Mouse (Mus musculus): ENCODE data around the gene Gpr156. TPM values are rescaled to one million over a fixed set of nuclear protein-coding genes. Genes with fewer than 3 reads are reported as not detected.

Gene Gpr156
- polyA plus RNA-seq, 1 experiment from 2014 or later = 1.1 TPM

- Histone ChIP-seq H3K4me1 (ENCODE audit: control insufficient read depth, insufficient read depth, low read length) (0 out of 2 replicates have a peak, but pooled peaks cover 3% of the 10 kb centered on the region), H3K9ac (ENCODE audit: low read depth, low read length) (no peak overlapping the region), H3K27me3 (ENCODE audit: control insufficient read depth, insufficient read depth, low read length) (no peaks in the 10 kb centered on the region; the same call in 1 of the 2 replicates), H3K36me3 (ENCODE audit: control insufficient read depth, insufficient read depth, low read length) (no peaks in the 10 kb centered on the region), H3K27ac (ENCODE audit: low read depth, low read length) (no peak overlapping the region), H3K4me3 (ENCODE audit: low read length) (no peak overlapping the region), H3K9me3 (ENCODE audit: control insufficient read depth, low read length) (no peaks in the 10 kb centered on the region), H3K4me2 (replicated peaks; ENCODE audit: low read depth, low read length) (no peak overlapping the region)
- no peak for ATAC-seq (ENCODE audit: low FRiP score, low TSS enrichment)
- WGBS = 56% methylated on average over 13 of the region's 13 CpGs
Observed at GRCm38 (mm10) chr16:37974520-37975340, 58.4 kb downstream of the Gpr156 start.

- Histone ChIP-seq H3K9me3 (ENCODE audit: control insufficient read depth, low read length) (no peaks in the 10 kb centered on the region), H3K4me1 (ENCODE audit: control insufficient read depth, insufficient read depth, low read length) (no peaks in the 10 kb centered on the region), H3K36me3 (ENCODE audit: control insufficient read depth, insufficient read depth, low read length) (no peaks in the 10 kb centered on the region), H3K9ac (ENCODE audit: low read depth, low read length) (no peak overlapping the region), H3K4me2 (replicated peaks; ENCODE audit: low read depth, low read length) (no peak overlapping the region), H3K27me3 (ENCODE audit: control insufficient read depth, insufficient read depth, low read length) (no peaks in the 10 kb centered on the region), H3K27ac (ENCODE audit: low read depth, low read length) (no peak overlapping the region), H3K4me3 (ENCODE audit: low read length) (no peak overlapping the region)
- 76% methylated on average over 1 of the region's 1 CpGs for WGBS
- no peak for ATAC-seq (ENCODE audit: low FRiP score, low TSS enrichment)
Observed at GRCm38 (mm10) chr16:37981907-37982306, 65.6 kb downstream of the Gpr156 start.

- Histone ChIP-seq H3K4me1 (ENCODE audit: control insufficient read depth, insufficient read depth, low read length) (peaks cover 10% of the 10 kb centered on the region), H3K36me3 (ENCODE audit: control insufficient read depth, insufficient read depth, low read length) (no peaks in the 10 kb centered on the region), H3K9ac (ENCODE audit: low read depth, low read length) (no peak overlapping the region), H3K9me3 (ENCODE audit: control insufficient read depth, low read length) (no peaks in the 10 kb centered on the region), H3K27ac (ENCODE audit: low read depth, low read length) (no peak overlapping the region), H3K27me3 (ENCODE audit: control insufficient read depth, insufficient read depth, low read length) (no peaks in the 10 kb centered on the region), H3K4me3 (ENCODE audit: low read length) (no peak overlapping the region), H3K4me2 (replicated peaks; ENCODE audit: low read depth, low read length) (no peak overlapping the region)
- 33% methylated on average over 11 of the region's 11 CpGs for WGBS
- ATAC-seq (ENCODE audit: low FRiP score, low TSS enrichment) = no peak
Observed at GRCm38 (mm10) chr16:37988211-37988865, 72.0 kb downstream of the Gpr156 start.

DNA sequence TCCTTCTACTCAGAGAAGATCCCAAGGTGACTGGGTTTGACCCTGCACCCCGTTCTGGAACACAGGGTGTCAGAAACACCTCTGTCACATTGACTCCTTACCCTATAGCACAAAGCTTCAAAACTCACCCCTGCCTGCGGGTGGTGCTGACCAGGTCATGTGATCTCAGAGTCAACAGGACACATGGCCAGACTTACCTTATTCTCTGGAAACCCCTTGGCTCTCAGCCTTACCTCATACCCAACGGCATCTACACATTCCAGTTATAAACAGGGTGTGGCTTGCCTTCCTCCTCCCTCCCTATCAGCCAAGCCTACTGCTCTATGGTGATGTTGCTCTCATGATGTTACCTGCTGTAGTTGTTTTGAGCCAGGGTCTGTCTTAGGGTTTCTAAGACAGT lies 73.5 kb downstream of the Gpr156 start:
- Histone ChIP-seq H3K4me3 (ENCODE audit: low read length) (no peak overlapping the region), H3K4me1 (ENCODE audit: control insufficient read depth, insufficient read depth, low read length) (peaks cover 16% of the 10 kb centered on the region), H3K27me3 (ENCODE audit: control insufficient read depth, insufficient read depth, low read length) (no peaks in the 10 kb centered on the region), H3K4me2 (replicated peaks; ENCODE audit: low read depth, low read length) (no peak overlapping the region), H3K9me3 (ENCODE audit: control insufficient read depth, low read length) (no peaks in the 10 kb centered on the region), H3K36me3 (ENCODE audit: control insufficient read depth, insufficient read depth, low read length) (no peaks in the 10 kb centered on the region), H3K9ac (ENCODE audit: low read depth, low read length) (no peak overlapping the region), H3K27ac (ENCODE audit: low read depth, low read length) (no peak overlapping the region)
- 70% methylated on average over 3 of the region's 3 CpGs for WGBS
- ATAC-seq (ENCODE audit: low FRiP score, low TSS enrichment) = no peak

DNA sequence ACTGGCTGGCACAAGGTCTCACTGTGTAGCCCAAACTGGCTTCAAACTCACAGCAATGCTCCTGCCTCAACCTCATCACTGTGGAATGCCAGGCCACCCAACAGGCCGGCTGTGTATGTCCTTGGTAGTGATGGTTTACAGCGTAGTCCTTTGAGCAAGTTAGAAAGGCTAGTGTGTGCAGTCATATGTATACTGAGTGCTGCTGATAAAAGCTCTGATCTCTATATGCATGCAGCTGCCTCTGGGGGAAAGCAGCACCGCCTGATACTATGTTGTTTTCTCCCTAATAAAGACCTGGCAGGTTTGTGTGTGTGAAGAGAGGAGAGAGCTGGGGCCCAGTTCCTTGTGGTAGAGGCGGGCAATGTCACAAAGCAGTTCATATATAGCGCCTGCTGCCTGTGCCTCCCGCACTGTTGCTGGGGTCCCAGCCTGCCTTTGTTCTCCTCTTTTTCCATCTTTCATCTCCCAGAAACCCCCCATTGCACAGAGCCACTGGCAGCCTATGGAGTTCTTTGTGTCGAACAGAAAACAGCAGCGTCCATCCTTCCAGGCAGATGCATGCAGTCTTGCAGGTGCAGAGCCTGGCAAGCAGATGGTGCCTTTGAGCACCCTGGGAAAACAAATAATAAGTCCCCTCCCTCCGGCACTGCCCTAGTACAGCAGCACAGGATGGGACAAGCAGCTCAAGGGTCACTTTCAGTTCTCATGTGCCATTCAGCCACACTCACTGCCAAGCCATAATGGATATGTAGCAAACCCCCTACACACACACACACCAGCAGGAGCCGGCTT lies 74.5 kb downstream of the Gpr156 start:
- Histone ChIP-seq H3K27me3 (ENCODE audit: control insufficient read depth, insufficient read depth, low read length) (no peaks in the 10 kb centered on the region), H3K36me3 (ENCODE audit: control insufficient read depth, insufficient read depth, low read length) (no peaks in the 10 kb centered on the region), H3K4me2 (replicated peaks; ENCODE audit: low read depth, low read length) (no peak overlapping the region), H3K9ac (ENCODE audit: low read depth, low read length) (no peak overlapping the region), H3K4me3 (ENCODE audit: low read length) (no peak overlapping the region), H3K27ac (ENCODE audit: low read depth, low read length) (no peak overlapping the region), H3K4me1 (ENCODE audit: control insufficient read depth, insufficient read depth, low read length) (peaks cover 18% of the 10 kb centered on the region), H3K9me3 (ENCODE audit: control insufficient read depth, low read length) (no peaks in the 10 kb centered on the region)
- peak; percentile 11; the same call in 1 of the 2 replicates for ATAC-seq (ENCODE audit: low FRiP score, low TSS enrichment)
- WGBS = 51% methylated on average over 10 of the region's 10 CpGs

DNA sequence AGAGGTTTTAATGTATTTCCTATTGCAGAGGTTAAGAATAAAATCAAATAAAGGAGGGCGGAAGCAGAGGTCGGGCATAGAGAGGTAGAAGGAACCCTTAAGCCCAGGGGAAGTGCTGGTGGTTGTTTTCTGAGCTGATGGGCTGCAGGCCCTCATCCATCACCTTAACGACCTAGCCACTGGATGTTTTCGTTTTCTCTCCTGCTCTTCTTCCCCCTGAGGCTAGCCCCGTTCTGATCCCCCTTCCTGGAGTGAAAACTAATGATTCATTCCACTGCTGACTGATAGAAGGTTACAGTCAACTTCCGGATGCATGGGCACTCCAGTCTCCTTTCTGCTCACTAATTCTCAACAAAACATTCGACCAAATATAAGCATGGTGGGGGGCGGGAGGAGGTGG lies 76.5 kb downstream of the Gpr156 start:
- Histone ChIP-seq H3K27ac (ENCODE audit: low read depth, low read length) (no peak overlapping the region; the same call in 1 of the 2 replicates), H3K9ac (ENCODE audit: low read depth, low read length) (no peak overlapping the region), H3K9me3 (ENCODE audit: control insufficient read depth, low read length) (no peaks in the 10 kb centered on the region), H3K4me2 (replicated peaks; ENCODE audit: low read depth, low read length) (no peak overlapping the region), H3K4me3 (ENCODE audit: low read length) (no peak overlapping the region), H3K36me3 (ENCODE audit: control insufficient read depth, insufficient read depth, low read length) (no peaks in the 10 kb centered on the region), H3K4me1 (ENCODE audit: control insufficient read depth, insufficient read depth, low read length) (peaks cover 18% of the 10 kb centered on the region), H3K27me3 (ENCODE audit: control insufficient read depth, insufficient read depth, low read length) (no peaks in the 10 kb centered on the region)
- ATAC-seq (ENCODE audit: low FRiP score, low TSS enrichment) = peak; percentile 48; the same call in 1 of the 2 replicates
- WGBS = 16% methylated on average over 8 of the region's 8 CpGs

DNA sequence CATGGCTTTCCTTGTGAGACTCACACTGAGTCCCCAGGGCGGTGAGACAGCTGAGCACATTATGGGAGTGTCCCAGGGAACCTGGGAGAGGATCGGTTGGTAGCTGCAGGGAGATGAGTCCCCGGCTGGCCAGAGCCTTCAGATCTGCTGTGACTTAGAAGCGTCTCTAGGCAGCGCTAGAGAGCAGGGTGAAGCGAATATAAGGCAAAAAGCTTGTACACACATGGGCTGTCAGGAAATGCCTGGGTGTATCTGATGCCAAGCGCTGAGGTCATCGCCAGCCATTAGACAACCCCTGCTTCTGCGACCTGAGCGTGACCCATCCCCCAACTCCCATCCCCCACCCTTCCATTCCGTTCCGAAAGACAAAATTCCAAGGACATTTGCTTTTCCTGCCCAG lies 78.4 kb downstream of the Gpr156 start:
- Histone ChIP-seq H3K36me3 (ENCODE audit: control insufficient read depth, insufficient read depth, low read length) (no peaks in the 10 kb centered on the region), H3K4me2 (replicated peaks; ENCODE audit: low read depth, low read length) (peak overlapping the region; percentile 19), H3K27ac (ENCODE audit: low read depth, low read length) (no peak overlapping the region), H3K27me3 (ENCODE audit: control insufficient read depth, insufficient read depth, low read length) (no peaks in the 10 kb centered on the region), H3K4me1 (ENCODE audit: control insufficient read depth, insufficient read depth, low read length) (peaks cover 18% of the 10 kb centered on the region), H3K9me3 (ENCODE audit: control insufficient read depth, low read length) (no peaks in the 10 kb centered on the region), H3K4me3 (ENCODE audit: low read length) (no peak overlapping the region), H3K9ac (ENCODE audit: low read depth, low read length) (no peak overlapping the region)
- 13% methylated on average over 12 of the region's 12 CpGs for WGBS
- ATAC-seq (ENCODE audit: low FRiP score, low TSS enrichment) = peak; percentile 63; the same call in 1 of the 2 replicates

DNA sequence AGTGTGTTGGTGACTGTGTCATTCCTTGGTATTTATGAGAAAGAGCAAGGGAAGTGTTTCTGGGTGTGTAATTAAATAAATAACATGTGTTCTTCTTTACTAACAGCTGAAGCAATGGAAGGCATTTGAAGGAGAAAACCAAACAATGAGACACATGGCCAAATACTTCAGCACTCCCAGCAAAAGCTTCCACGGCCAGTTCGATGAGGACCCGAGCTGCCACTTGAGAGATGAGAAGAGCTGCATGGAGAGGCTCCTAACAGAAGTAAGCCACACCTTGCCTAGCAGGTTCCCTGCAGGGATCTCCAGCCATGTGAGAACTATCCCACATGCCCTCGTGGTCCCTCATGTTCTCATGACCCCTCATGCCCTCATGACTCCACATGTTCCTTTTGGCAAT lies 81.5 kb downstream of the Gpr156 start:
- Histone ChIP-seq H3K9ac (ENCODE audit: low read depth, low read length) (no peak overlapping the region), H3K27me3 (ENCODE audit: control insufficient read depth, insufficient read depth, low read length) (no peaks in the 10 kb centered on the region), H3K9me3 (ENCODE audit: control insufficient read depth, low read length) (no peaks in the 10 kb centered on the region), H3K27ac (ENCODE audit: low read depth, low read length) (no peak overlapping the region), H3K4me1 (ENCODE audit: control insufficient read depth, insufficient read depth, low read length) (peaks cover 14% of the 10 kb centered on the region), H3K4me3 (ENCODE audit: low read length) (no peak overlapping the region), H3K36me3 (ENCODE audit: control insufficient read depth, insufficient read depth, low read length) (no peaks in the 10 kb centered on the region), H3K4me2 (replicated peaks; ENCODE audit: low read depth, low read length) (no peak overlapping the region)
- no peak for ATAC-seq (ENCODE audit: low FRiP score, low TSS enrichment)
- 42% methylated on average over 4 of the region's 4 CpGs for WGBS
